Mouse (Mus musculus): ENCODE results near the gene Arfip2.

GRCm38 (mm10) chr7:105588325-105588912, 51.8 kb downstream of the Arfip2 start:
- TF ChIP-seq EP300 (IDR thresholded peaks at IDR 0.05; ENCODE audit: low read depth) (no peak), CTCF (IDR thresholded peaks at IDR 0.05; ENCODE audit: low read depth) (no peak)
